Mouse (Mus musculus) layer of hippocampus, adult 8-10 months (tissue): ENCODE data around the gene Arap2. TPM values are rescaled to one million over a fixed set of nuclear protein-coding genes. Genes with fewer than 3 reads are reported as not detected.

Experiments
- DNase-seq, 2 experiments: peaks; one replicate each; pipeline ENCODE4 v3.0.0; 2022; ENCODE audit warnings: low spot score in 2 of 2
- total RNA-seq, 4 experiments: library from RNA; stranded (reverse); gene quantifications; 2 replicates each; pipeline ENCODE4 v1.2.4; 2022

The Arap2 gene
- total RNA-seq, 4 experiments from 2014 or later = 58.1 to 69.7 (median 64.1) TPM

DNA sequence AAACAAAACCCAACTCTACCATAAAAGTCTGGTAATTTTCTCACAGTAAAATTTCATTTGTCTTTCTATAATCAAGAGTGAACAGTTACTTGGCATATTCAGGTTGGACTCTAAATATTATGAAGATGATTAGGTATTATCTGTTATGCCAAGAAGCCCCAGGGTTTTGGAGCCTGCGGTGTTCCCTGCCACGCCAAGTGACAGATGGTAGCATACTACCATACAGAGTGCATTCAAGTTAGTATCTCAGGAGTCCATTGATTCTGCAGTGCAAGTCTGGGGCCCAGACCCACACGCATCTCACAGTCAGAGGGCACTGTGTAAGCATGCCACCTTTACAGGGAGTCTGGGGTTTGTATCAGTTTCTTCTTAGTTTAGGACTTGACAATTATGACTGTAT, 129.6 kb downstream of the Arap2 start:
- DNase-seq = no peak

- no peak for DNase-seq
Observed at GRCm38 (mm10) chr5:62628901-62629300, 137.1 kb downstream of the Arap2 start.

DNA sequence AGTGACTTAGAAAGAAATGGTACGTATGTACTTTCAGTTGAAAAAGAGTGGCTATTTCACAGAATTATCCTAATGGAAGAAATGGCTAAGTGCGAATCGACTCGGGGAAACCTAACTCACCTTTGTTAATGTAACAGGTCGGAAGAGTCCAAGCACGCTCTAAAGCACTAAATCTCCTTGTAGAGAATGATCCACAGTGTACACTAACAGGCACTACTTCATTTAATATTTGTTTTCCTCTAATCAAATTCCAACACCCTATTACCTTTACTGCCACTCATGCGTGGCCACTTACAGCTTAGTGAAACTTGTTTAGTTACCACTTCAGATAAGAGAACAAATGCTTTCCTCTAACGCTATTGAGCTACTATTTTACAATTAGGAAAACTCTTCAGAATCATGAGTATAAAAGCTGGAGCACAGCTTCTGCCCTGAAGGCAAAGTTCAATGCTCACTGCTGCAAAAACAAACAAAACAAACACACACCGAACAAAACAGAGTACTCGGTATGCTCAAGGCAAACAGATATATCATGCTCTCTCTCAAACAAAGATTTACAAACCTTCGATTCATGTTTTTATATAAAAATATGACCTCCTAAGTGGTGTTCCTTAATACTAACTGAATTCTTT, 143.0 kb downstream of the Arap2 start:
- DNase-seq = no peak

DNA sequence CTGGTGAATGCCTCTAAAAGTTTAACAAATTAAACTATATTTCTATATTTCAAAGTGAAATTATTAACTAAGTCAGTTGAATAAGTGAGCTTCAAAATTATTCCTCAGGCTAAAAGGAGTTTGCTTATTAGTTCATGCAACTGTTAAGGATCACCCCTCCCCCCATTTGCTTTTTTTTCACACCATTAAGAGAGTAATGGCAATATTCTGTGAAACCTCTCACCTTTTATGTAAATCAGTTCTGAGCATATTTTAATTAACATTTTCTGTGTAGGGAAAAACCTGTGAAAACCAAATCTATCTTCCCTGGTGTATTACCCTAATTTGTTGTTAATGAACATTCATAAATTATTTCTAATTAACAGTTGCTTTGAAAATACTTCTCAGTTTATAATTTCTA, 147.7 kb downstream of the Arap2 start:
- no peak for DNase-seq

DNA sequence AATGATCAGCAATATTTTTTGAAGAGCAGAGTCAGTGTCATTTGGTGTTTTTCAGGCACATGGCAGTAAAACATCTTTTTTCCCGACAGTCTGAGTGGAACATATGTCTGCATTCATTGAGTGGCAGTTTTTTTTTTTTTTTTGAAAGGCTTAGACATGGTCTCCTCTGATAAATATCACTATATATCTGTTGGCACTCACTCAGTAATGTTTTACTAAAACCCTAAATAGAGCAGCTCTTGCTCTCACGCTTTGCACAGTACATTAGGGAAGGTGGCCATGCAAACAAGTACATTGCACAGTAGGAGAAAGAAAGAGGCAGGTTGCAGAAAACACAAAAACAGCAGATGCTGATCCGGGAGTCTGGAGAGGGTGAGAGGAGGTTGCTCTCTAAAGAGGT, 154.0 kb downstream of the Arap2 start:
- no peak for DNase-seq

DNA sequence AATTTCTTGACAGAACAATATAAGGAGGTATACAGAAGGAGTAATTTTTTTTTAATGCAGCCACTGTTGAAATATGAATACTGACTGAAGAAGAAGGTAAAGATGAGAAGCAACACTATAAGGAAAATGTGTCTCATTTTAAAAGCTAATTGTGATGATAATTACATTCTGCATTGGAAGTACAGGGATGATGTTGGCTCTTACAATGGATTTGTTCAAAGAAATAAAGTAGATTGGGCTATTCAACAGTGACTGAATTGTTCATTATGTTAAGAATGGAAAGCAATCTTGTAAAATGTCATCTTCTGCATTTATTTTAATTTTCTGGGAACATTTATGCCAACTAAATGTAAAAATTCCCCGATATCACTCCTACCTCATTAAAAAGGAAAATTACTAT, 178.6 kb downstream of the Arap2 start:
- no peak for DNase-seq

DNA sequence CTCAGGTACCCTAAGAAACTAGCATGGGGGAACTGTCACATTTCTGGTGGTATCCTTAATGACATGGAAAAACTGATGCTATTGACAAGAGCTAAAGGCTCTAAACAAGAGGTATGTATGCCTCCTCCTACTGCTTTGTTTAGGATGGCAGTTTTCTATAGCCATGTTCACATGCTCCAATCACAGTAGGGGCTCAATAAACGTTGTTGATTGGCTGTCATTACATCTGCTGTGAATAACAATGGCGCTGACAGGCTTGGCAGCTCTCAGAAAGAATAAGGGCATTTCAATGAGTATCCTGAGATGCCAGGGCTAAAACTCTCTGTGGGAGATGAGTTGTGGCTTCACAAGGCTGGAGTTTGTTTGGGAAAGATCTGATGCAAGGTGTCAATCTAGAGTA, 183.3 kb downstream of the Arap2 start:
- DNase-seq = no peak

GRCm38 (mm10) chr5:62581699-62582098, 184.3 kb downstream of the Arap2 start:
- peak in 1 of 2 experiments; percentile 19 for DNase-seq

DNA sequence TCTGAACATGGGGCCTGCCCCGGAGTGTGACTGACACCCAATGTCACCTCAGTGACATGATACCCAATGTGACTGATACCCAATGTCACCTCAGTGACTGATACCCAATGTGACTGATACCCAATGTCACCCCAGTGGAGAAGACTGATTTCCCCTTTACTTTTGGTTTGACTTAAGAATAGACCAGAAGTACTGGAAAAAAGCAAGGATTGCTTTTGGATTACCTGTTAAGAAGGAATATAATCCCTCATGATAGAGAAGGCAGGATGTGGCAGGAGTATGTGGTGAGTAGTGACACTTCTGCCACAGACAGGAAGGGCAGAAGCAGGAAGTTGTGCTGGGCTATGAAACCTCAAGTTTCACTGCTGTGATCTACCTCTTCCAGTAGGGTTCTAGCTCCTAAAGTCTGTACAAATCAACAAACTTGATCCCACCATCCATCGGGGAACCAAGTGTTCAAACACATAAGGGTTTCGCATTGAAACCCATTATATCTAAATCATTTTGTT, 191.6 kb downstream of the Arap2 start:
- DNase-seq = no peak

Other genes with a start within 250 kb of the Arap2 start
- gene Dthd1, start 47.7 kb upstream of the Arap2 start, total RNA-seq = under 1 TPM in 3 of 4 experiments, not detected in 1; 0.12 to 0.40 (median 0.31) TPM